Mouse (Mus musculus) thymus, postnatal 14 days (tissue): ENCODE data around the gene Plekhm3.
"Not testable (repeated sequence)": the region's sequence is repeated elsewhere in the genome, so short reads cannot be mapped to it uniquely, and the experiment has no call there.

ENCODE experiments used
- DNase-seq: peaks from one replicate; pipeline ENCODE4 v3.0.0; 2021

Plekhm3 gene

GRCm38 (mm10) chr1:64956479-64956961 is at the start of gene Plekhm3:
TSS of gene Plekhm3 (minus strand) at chr1:64956824.
- DNase-seq, result peak; percentile 70

GRCm38 (mm10) chr1:65005575-65005974 is 49.0 kb upstream of the Plekhm3 start:
- DNase-seq, result no peak

GRCm38 (mm10) chr1:65004526-65004925 is 47.9 kb upstream of the Plekhm3 start:
- no peak for DNase-seq

- no peak for DNase-seq
These were observed 36.6 kb upstream of the Plekhm3 start for GRCm38 (mm10) chr1:64993206-64993605.

- no peak for DNase-seq
These were observed 31.6 kb upstream of the Plekhm3 start for GRCm38 (mm10) chr1:64988176-64988575.

- DNase-seq, result peak; percentile 77
These were observed 29.5 kb upstream of the Plekhm3 start for GRCm38 (mm10) chr1:64986120-64986519.

- DNase-seq, result no peak
These were observed 26.6 kb upstream of the Plekhm3 start for GRCm38 (mm10) chr1:64983247-64983646.

GRCm38 (mm10) chr1:64978321-64978799 is 21.7 kb upstream of the Plekhm3 start:
- DNase-seq, result no peak

GRCm38 (mm10) chr1:64975346-64975745 is 18.7 kb upstream of the Plekhm3 start:
- no peak for DNase-seq

- peak; percentile 21 for DNase-seq
These were observed 14.1 kb upstream of the Plekhm3 start for GRCm38 (mm10) chr1:64970685-64971084.

- DNase-seq, result no peak
These were observed 431 bp upstream of the Plekhm3 start for GRCm38 (mm10) chr1:64957021-64957489.

GRCm38 (mm10) chr1:64954786-64955185 is 1.8 kb downstream of the Plekhm3 start:
- DNase-seq, result not testable (repeated sequence)

GRCm38 (mm10) chr1:64950271-64950670 is 6.4 kb downstream of the Plekhm3 start:
- no peak for DNase-seq

- peak; percentile 60 for DNase-seq
These were observed 7.2 kb downstream of the Plekhm3 start for GRCm38 (mm10) chr1:64949377-64949776.

GRCm38 (mm10) chr1:64946106-64946505 is 10.5 kb downstream of the Plekhm3 start:
- no peak for DNase-seq

GRCm38 (mm10) chr1:64945214-64945785 is 11.3 kb downstream of the Plekhm3 start:
- DNase-seq, result no peak

GRCm38 (mm10) chr1:64944746-64945145 is 11.9 kb downstream of the Plekhm3 start:
- DNase-seq, result no peak

GRCm38 (mm10) chr1:64942006-64942755 is 14.4 kb downstream of the Plekhm3 start:
- DNase-seq, result no peak

- no peak for DNase-seq
These were observed 17.7 kb downstream of the Plekhm3 start for GRCm38 (mm10) chr1:64938907-64939306.

- DNase-seq, result no peak
These were observed 18.9 kb downstream of the Plekhm3 start for GRCm38 (mm10) chr1:64937692-64938091.

GRCm38 (mm10) chr1:64932921-64933320 is 23.7 kb downstream of the Plekhm3 start:
- DNase-seq, result no peak

GRCm38 (mm10) chr1:64930124-64930523 is 26.5 kb downstream of the Plekhm3 start:
- no peak for DNase-seq

GRCm38 (mm10) chr1:64929673-64930072 is 27.0 kb downstream of the Plekhm3 start:
- no peak for DNase-seq

- no peak for DNase-seq
These were observed 28.1 kb downstream of the Plekhm3 start for GRCm38 (mm10) chr1:64928542-64928941.
